Mouse (Mus musculus): ENCODE measurements around the gene Ugt1a1. TPM values are rescaled to one million over a fixed set of nuclear protein-coding genes. Genes with fewer than 3 reads are reported as not detected.

Ugt1a1 gene
- polyA plus RNA-seq, 1 experiment, result not detected

- TF ChIP-seq MAX (IDR thresholded peaks at IDR 0.05) (no peak), USF1 (IDR thresholded peaks at IDR 0.05; ENCODE audit: low read depth) (no peak), FOSL1 (IDR thresholded peaks at IDR 0.05; ENCODE audit: insufficient read depth, low read length, poor library complexity, severe bottlenecking) (no peak), CEBPB (IDR thresholded peaks at IDR 0.05; ENCODE audit: low read depth) (no peak), CTCF (IDR thresholded peaks at IDR 0.05; ENCODE audit: control insufficient read depth, insufficient read depth, insufficient read length) (no peak), MYOD1 (IDR thresholded peaks at IDR 0.05; ENCODE audit: control insufficient read depth, insufficient read length, low read depth) (no peak), MYOG (IDR thresholded peaks at IDR 0.05; ENCODE audit: control insufficient read depth, extremely low read depth, insufficient read length) (no peak)
- Histone ChIP-seq H3K4me3 (ENCODE audit: insufficient read depth, poor library complexity, severe bottlenecking) (no peak overlapping the region), H3ac (ENCODE audit: control insufficient read depth, insufficient read length, low read depth) (no peak overlapping the region), H3K79me3 (ENCODE audit: low read depth) (no peaks in the 10 kb centered on the region), H3K27me3 (ENCODE audit: control insufficient read depth, insufficient read depth, insufficient read length) (peaks cover 6% of the 10 kb centered on the region), H3K79me2 (ENCODE audit: control insufficient read depth, insufficient read depth) (no peaks in the 10 kb centered on the region), H3K36me3 (ENCODE audit: control insufficient read depth, insufficient read depth) (no peaks in the 10 kb centered on the region)
These were observed 4.0 kb downstream of the Ugt1a1 start for GRCm38 (mm10) chr1:88215466-88216380.

GRCm38 (mm10) chr1:88216551-88216950, 4.8 kb downstream of the Ugt1a1 start:
- no peak for TF ChIP-seq CEBPB (IDR thresholded peaks at IDR 0.05; ENCODE audit: low read depth)
- TF ChIP-seq MYOG (IDR thresholded peaks at IDR 0.05; ENCODE audit: control insufficient read depth, extremely low read depth, insufficient read length), result no peak
- no peak for TF ChIP-seq USF1 (IDR thresholded peaks at IDR 0.05; ENCODE audit: low read depth)
- no peak for TF ChIP-seq FOSL1 (IDR thresholded peaks at IDR 0.05; ENCODE audit: insufficient read depth, low read length, poor library complexity, severe bottlenecking)
- no peak for TF ChIP-seq CTCF (IDR thresholded peaks at IDR 0.05; ENCODE audit: control insufficient read depth, insufficient read depth, insufficient read length)
- TF ChIP-seq MYOD1 (IDR thresholded peaks at IDR 0.05; ENCODE audit: control insufficient read depth, insufficient read length, low read depth), result no peak
- TF ChIP-seq MAX (IDR thresholded peaks at IDR 0.05), result no peak
- Histone ChIP-seq H3ac (ENCODE audit: control insufficient read depth, insufficient read length, low read depth) (no peak overlapping the region), H3K4me3 (ENCODE audit: insufficient read depth, poor library complexity, severe bottlenecking) (no peak overlapping the region), H3K79me2 (ENCODE audit: control insufficient read depth, insufficient read depth) (no peaks in the 10 kb centered on the region), H3K36me3 (ENCODE audit: control insufficient read depth, insufficient read depth) (no peaks in the 10 kb centered on the region), H3K27me3 (ENCODE audit: control insufficient read depth, insufficient read depth, insufficient read length) (peaks cover 6% of the 10 kb centered on the region), H3K79me3 (ENCODE audit: low read depth) (no peaks in the 10 kb centered on the region)

- H3K4me3 ChIP-seq (ENCODE audit: insufficient read depth, poor library complexity, severe bottlenecking), result no peak overlapping the region
- no peak overlapping the region for H3ac ChIP-seq (ENCODE audit: control insufficient read depth, insufficient read length, low read depth)
- TF ChIP-seq MAX (IDR thresholded peaks at IDR 0.05), result no peak
- no peak for TF ChIP-seq CEBPB (IDR thresholded peaks at IDR 0.05; ENCODE audit: low read depth)
- no peak for TF ChIP-seq CTCF (IDR thresholded peaks at IDR 0.05; ENCODE audit: control insufficient read depth, insufficient read depth, insufficient read length)
- H3K79me3 ChIP-seq (ENCODE audit: low read depth), result no peaks in the 10 kb centered on the region
- peaks cover 3% of the 10 kb centered on the region for H3K27me3 ChIP-seq (ENCODE audit: control insufficient read depth, insufficient read depth, insufficient read length)
- no peaks in the 10 kb centered on the region for H3K36me3 ChIP-seq (ENCODE audit: control insufficient read depth, insufficient read depth)
- H3K79me2 ChIP-seq (ENCODE audit: control insufficient read depth, insufficient read depth), result no peaks in the 10 kb centered on the region
These were observed 5.4 kb downstream of the Ugt1a1 start for GRCm38 (mm10) chr1:88217144-88217543.

GRCm38 (mm10) chr1:88217576-88217975, 5.8 kb downstream of the Ugt1a1 start:
- Histone ChIP-seq H3ac (ENCODE audit: control insufficient read depth, insufficient read length, low read depth) (no peak overlapping the region), H3K79me2 (ENCODE audit: control insufficient read depth, insufficient read depth) (no peaks in the 10 kb centered on the region), H3K36me3 (ENCODE audit: control insufficient read depth, insufficient read depth) (no peaks in the 10 kb centered on the region), H3K27me3 (ENCODE audit: control insufficient read depth, insufficient read depth, insufficient read length) (peaks cover 3% of the 10 kb centered on the region), H3K4me3 (ENCODE audit: insufficient read depth, poor library complexity, severe bottlenecking) (no peak overlapping the region), H3K79me3 (ENCODE audit: low read depth) (no peaks in the 10 kb centered on the region)
- TF ChIP-seq FOSL1 (IDR thresholded peaks at IDR 0.05; ENCODE audit: insufficient read depth, low read length, poor library complexity, severe bottlenecking), result no peak
- no peak for TF ChIP-seq MYOD1 (IDR thresholded peaks at IDR 0.05; ENCODE audit: control insufficient read depth, insufficient read length, low read depth)
- TF ChIP-seq CTCF (IDR thresholded peaks at IDR 0.05; ENCODE audit: control insufficient read depth, insufficient read depth, insufficient read length), result no peak
- TF ChIP-seq USF1 (IDR thresholded peaks at IDR 0.05; ENCODE audit: low read depth), result no peak
- TF ChIP-seq CEBPB (IDR thresholded peaks at IDR 0.05; ENCODE audit: low read depth), result no peak
- no peak for TF ChIP-seq MAX (IDR thresholded peaks at IDR 0.05)
- TF ChIP-seq MYOG (IDR thresholded peaks at IDR 0.05; ENCODE audit: control insufficient read depth, extremely low read depth, insufficient read length), result no peak

GRCm38 (mm10) chr1:88218051-88218450, 6.3 kb downstream of the Ugt1a1 start:
- no peak for TF ChIP-seq USF1 (IDR thresholded peaks at IDR 0.05; ENCODE audit: low read depth)
- no peak for TF ChIP-seq MYOG (IDR thresholded peaks at IDR 0.05; ENCODE audit: control insufficient read depth, extremely low read depth, insufficient read length)
- no peak for TF ChIP-seq MYOD1 (IDR thresholded peaks at IDR 0.05; ENCODE audit: control insufficient read depth, insufficient read length, low read depth)

GRCm38 (mm10) chr1:88218591-88218990, 6.8 kb downstream of the Ugt1a1 start:
- H3K79me3 ChIP-seq (ENCODE audit: low read depth), result no peaks in the 10 kb centered on the region
- no peaks in the 10 kb centered on the region for H3K79me2 ChIP-seq (ENCODE audit: control insufficient read depth, insufficient read depth)
- no peak for TF ChIP-seq MYOG (IDR thresholded peaks at IDR 0.05; ENCODE audit: control insufficient read depth, extremely low read depth, insufficient read length)
- TF ChIP-seq CTCF (IDR thresholded peaks at IDR 0.05; ENCODE audit: control insufficient read depth, insufficient read depth, insufficient read length), result no peak
- TF ChIP-seq CEBPB (IDR thresholded peaks at IDR 0.05; ENCODE audit: low read depth), result no peak
- TF ChIP-seq MAX (IDR thresholded peaks at IDR 0.05), result no peak
- TF ChIP-seq FOSL1 (IDR thresholded peaks at IDR 0.05; ENCODE audit: insufficient read depth, low read length, poor library complexity, severe bottlenecking), result no peak
- TF ChIP-seq MYOD1 (IDR thresholded peaks at IDR 0.05; ENCODE audit: control insufficient read depth, insufficient read length, low read depth), result no peak
- no peak for TF ChIP-seq USF1 (IDR thresholded peaks at IDR 0.05; ENCODE audit: low read depth)
- H3K27me3 ChIP-seq (ENCODE audit: control insufficient read depth, insufficient read depth, insufficient read length), result peaks cover 3% of the 10 kb centered on the region
- no peak overlapping the region for H3ac ChIP-seq (ENCODE audit: control insufficient read depth, insufficient read length, low read depth)
- H3K4me3 ChIP-seq (ENCODE audit: insufficient read depth, poor library complexity, severe bottlenecking), result no peak overlapping the region
- no peaks in the 10 kb centered on the region for H3K36me3 ChIP-seq (ENCODE audit: control insufficient read depth, insufficient read depth)

More at GRCm38 (mm10) chr1:88218051-88218450, 6.3 kb downstream of the Ugt1a1 start:
- no peak overlapping the region for H3ac ChIP-seq (ENCODE audit: control insufficient read depth, insufficient read length, low read depth)
- no peaks in the 10 kb centered on the region for H3K36me3 ChIP-seq (ENCODE audit: control insufficient read depth, insufficient read depth)
- no peaks in the 10 kb centered on the region for H3K79me3 ChIP-seq (ENCODE audit: low read depth)
- no peak overlapping the region for H3K4me3 ChIP-seq (ENCODE audit: insufficient read depth, poor library complexity, severe bottlenecking)
- H3K27me3 ChIP-seq (ENCODE audit: control insufficient read depth, insufficient read depth, insufficient read length), result peaks cover 3% of the 10 kb centered on the region
- H3K79me2 ChIP-seq (ENCODE audit: control insufficient read depth, insufficient read depth), result no peaks in the 10 kb centered on the region
